Mouse (Mus musculus): ENCODE results near the gene Fuk.
A peak's percentile ranks its signal among the peaks of the same experiment; 100 is the strongest.

Fuk gene

GRCm38 (mm10) chr8:110919341-110920031, 17.2 kb upstream of the Fuk start, which contains the start of gene St3gal2:
St3gal2 (plus strand) TSS chr8:110919922.
- peak; percentile 95 for DNase-seq (ENCODE audit: low read depth, low spot score)

GRCm38 (mm10) chr8:110918460-110918859, 16.2 kb upstream of the Fuk start:
- peak; percentile 72 for DNase-seq (ENCODE audit: low read depth, low spot score)

- DNase-seq (ENCODE audit: low read depth, low spot score): peak; percentile 68
Observed at GRCm38 (mm10) chr8:110918027-110918426, 15.7 kb upstream of the Fuk start.

GRCm38 (mm10) chr8:110917415-110917814, 15.1 kb upstream of the Fuk start:
- DNase-seq (ENCODE audit: low read depth, low spot score): peak; percentile 60

GRCm38 (mm10) chr8:110911576-110912570, 9.6 kb upstream of the Fuk start:
- DNase-seq (ENCODE audit: low read depth, low spot score): peak; percentile 33

GRCm38 (mm10) chr8:110909850-110910249, 7.6 kb upstream of the Fuk start:
- peak; percentile 33 for DNase-seq (ENCODE audit: low read depth, low spot score)

- DNase-seq (ENCODE audit: low read depth, low spot score): no peak
Observed at GRCm38 (mm10) chr8:110906682-110907081, 4.4 kb upstream of the Fuk start.

- DNase-seq (ENCODE audit: low read depth, low spot score): no peak
Observed at GRCm38 (mm10) chr8:110905404-110905803, 3.1 kb upstream of the Fuk start.

GRCm38 (mm10) chr8:110902579-110902965, 284 bp upstream of the Fuk start:
- no peak for DNase-seq (ENCODE audit: low read depth, low spot score)

- DNase-seq (ENCODE audit: low read depth, low spot score): no peak
Observed at GRCm38 (mm10) chr8:110901056-110901455, 1.2 kb downstream of the Fuk start.

- no peak for DNase-seq (ENCODE audit: low read depth, low spot score)
Observed at GRCm38 (mm10) chr8:110897495-110897894, 4.8 kb downstream of the Fuk start.

GRCm38 (mm10) chr8:110895812-110896211, 6.5 kb downstream of the Fuk start:
- DNase-seq (ENCODE audit: low read depth, low spot score): no peak

GRCm38 (mm10) chr8:110895254-110895653, 7.0 kb downstream of the Fuk start:
- no peak for DNase-seq (ENCODE audit: low read depth, low spot score)

- DNase-seq (ENCODE audit: low read depth, low spot score): no peak
Observed at GRCm38 (mm10) chr8:110894851-110895250, 7.4 kb downstream of the Fuk start.

GRCm38 (mm10) chr8:110892913-110893312, 9.4 kb downstream of the Fuk start:
- no peak for DNase-seq (ENCODE audit: low read depth, low spot score)

- DNase-seq (ENCODE audit: low read depth, low spot score): no peak
Observed at GRCm38 (mm10) chr8:110892040-110892439, 10.2 kb downstream of the Fuk start.

- DNase-seq (ENCODE audit: low read depth, low spot score): no peak
Observed at GRCm38 (mm10) chr8:110889904-110890470, 12.3 kb downstream of the Fuk start.

GRCm38 (mm10) chr8:110888860-110889259, 13.4 kb downstream of the Fuk start:
- DNase-seq (ENCODE audit: low read depth, low spot score): no peak

GRCm38 (mm10) chr8:110888441-110888840, 13.8 kb downstream of the Fuk start:
- DNase-seq (ENCODE audit: low read depth, low spot score): no peak

- no peak for DNase-seq (ENCODE audit: low read depth, low spot score)
Observed at GRCm38 (mm10) chr8:110887551-110887950, 14.7 kb downstream of the Fuk start.

- no peak for DNase-seq (ENCODE audit: low read depth, low spot score)
Observed at GRCm38 (mm10) chr8:110886634-110887033, 15.7 kb downstream of the Fuk start.

GRCm38 (mm10) chr8:110883824-110884223, 18.5 kb downstream of the Fuk start:
- DNase-seq (ENCODE audit: low read depth, low spot score): no peak

All from A20 (cell line).